Mouse (Mus musculus): ENCODE data around the gene Noxred1.
A peak's percentile ranks its signal among the peaks of the same experiment; 100 is the strongest.
"Not testable (repeated sequence)": the region's sequence is repeated elsewhere in the genome, so short reads cannot be mapped to it uniquely, and the experiment has no call there.

Gene Noxred1

GRCm38 (mm10) chr12:87238632-87239031 lies at the start of gene Noxred1:
Gene Noxred1, minus strand, starts transcription at chr12:87238732.
- DNase-seq (ENCODE audit: low spot score in 2 of 2): no peak

- no peak for DNase-seq (ENCODE audit: low spot score in 2 of 2)
These were observed 46.2 kb upstream of the Noxred1 start for GRCm38 (mm10) chr12:87284726-87285125.

GRCm38 (mm10) chr12:87284268-87284667 lies 45.7 kb upstream of the Noxred1 start:
- DNase-seq (ENCODE audit: low spot score in 2 of 2): no peak

- DNase-seq (ENCODE audit: low spot score in 2 of 2): no peak
These were observed 45.2 kb upstream of the Noxred1 start for GRCm38 (mm10) chr12:87283706-87284105.

- DNase-seq (ENCODE audit: low spot score in 2 of 2): no peak
These were observed 44.2 kb upstream of the Noxred1 start for GRCm38 (mm10) chr12:87282743-87283142.

- DNase-seq (ENCODE audit: low spot score in 2 of 2): no peak
These were observed 43.2 kb upstream of the Noxred1 start for GRCm38 (mm10) chr12:87281766-87282165.

GRCm38 (mm10) chr12:87279879-87280278 lies 41.3 kb upstream of the Noxred1 start:
- no peak for DNase-seq (ENCODE audit: low spot score in 2 of 2)

GRCm38 (mm10) chr12:87279350-87279749 lies 40.8 kb upstream of the Noxred1 start:
- DNase-seq (ENCODE audit: low spot score in 2 of 2): no peak

GRCm38 (mm10) chr12:87278118-87278730 lies 39.7 kb upstream of the Noxred1 start:
- no peak for DNase-seq (ENCODE audit: low spot score in 2 of 2)

DNA sequence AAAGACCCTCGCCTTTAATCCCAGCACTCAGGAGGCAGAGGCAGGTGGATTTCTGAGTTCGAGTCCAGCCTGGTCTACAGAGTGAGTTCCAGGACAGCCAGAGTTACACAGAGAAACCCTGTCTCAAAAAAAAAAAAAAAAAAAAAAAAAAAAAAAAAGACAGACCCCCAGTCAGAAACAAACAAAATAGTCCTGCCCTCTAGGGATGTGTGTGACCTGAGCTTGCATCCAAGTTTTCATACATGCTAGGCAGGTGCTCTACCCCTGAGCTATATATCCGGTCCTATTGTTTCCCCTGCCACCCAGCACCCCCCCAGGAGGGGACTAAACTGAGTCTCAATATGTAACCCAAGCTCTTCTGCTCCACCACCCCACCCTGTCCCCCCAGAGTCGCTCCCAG lies 38.7 kb upstream of the Noxred1 start:
- not testable (repeated sequence) for DNase-seq (ENCODE audit: low spot score in 2 of 2)

DNA sequence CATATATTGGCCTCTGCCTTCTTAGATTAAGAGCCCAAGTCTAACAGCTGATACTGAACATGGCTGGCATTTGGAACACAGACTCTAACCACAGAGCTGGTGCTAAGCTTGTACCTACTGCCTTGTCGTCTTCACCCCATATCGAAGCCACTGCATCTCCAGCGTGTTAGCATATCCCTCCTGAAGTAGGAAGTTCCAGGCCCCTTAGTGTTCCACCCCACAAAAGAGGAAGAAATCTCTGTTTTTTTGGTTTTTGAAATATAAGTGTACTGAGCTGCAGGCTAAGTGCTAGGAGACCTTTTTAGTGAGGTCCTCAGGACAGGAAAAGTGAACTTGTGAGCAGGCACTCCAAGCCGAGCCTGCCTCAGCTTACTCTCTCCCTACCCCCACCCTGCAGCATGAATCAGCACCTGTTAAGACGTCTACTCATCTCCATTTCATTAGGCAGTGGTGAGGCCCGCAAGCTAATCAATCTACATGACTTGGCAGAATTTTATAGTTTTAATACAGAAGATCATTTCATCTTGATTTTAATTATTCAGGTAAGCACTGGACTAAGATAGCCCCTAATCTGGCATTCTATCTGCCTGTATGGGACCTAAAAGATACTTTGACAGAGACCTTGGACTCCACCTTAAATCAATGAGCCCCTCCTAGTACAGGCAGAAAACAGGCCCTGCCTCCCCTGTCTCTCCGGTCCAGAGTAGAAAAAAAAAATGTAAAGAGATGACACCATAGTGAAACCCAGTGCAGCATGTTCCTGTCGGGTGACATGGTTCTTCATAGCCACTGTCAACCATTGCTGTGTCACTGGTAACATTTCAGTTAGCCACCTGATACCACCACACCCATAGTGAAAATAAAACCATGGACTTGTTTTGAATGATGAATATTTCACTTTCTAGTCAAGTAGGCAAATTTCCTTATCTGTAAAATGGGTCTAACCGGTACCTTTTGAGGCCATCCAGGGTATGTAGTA lies 36.6 kb upstream of the Noxred1 start:
- no peak for DNase-seq (ENCODE audit: low spot score in 2 of 2)

DNA sequence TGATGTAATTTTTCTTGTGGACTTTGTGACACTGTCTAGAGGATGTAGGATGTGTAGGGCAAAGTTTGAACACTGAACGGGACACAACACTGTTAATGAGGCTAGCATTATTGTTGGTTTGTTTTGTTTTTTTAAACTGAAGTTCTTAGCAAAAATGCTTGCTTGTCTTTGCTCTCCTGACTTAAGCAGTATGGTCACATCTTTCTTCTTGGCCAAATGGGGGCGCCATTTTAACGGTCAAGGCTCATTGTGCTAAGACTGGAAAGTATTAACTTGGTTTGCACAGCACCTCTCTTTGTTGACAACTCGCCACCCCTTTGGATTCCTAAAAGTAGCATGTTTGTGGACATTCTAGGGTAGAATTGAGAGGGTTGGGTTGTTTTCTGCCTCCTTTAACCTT lies 29.1 kb upstream of the Noxred1 start:
- no peak for DNase-seq (ENCODE audit: low spot score in 2 of 2)

GRCm38 (mm10) chr12:87266827-87267603 lies 28.5 kb upstream of the Noxred1 start:
- DNase-seq (ENCODE audit: low spot score in 2 of 2): peak; percentile 24 to 43

GRCm38 (mm10) chr12:87266108-87266826 lies 27.7 kb upstream of the Noxred1 start, which contains the start of the genes Vipas39 and Ahsa1:
Gene Vipas39, minus strand, starts transcription at chr12:87266256.
Gene Ahsa1, plus strand, starts transcription at chr12:87266479.
- DNase-seq (ENCODE audit: low spot score in 2 of 2): peak; percentile 88 to 91

GRCm38 (mm10) chr12:87265444-87265843 lies 26.9 kb upstream of the Noxred1 start:
- DNase-seq (ENCODE audit: low spot score in 2 of 2): no peak

GRCm38 (mm10) chr12:87260562-87260961 lies 22.0 kb upstream of the Noxred1 start:
- DNase-seq (ENCODE audit: low spot score in 2 of 2): no peak

- no peak for DNase-seq (ENCODE audit: low spot score in 2 of 2)
These were observed 18.1 kb upstream of the Noxred1 start for GRCm38 (mm10) chr12:87256629-87257028.

DNA sequence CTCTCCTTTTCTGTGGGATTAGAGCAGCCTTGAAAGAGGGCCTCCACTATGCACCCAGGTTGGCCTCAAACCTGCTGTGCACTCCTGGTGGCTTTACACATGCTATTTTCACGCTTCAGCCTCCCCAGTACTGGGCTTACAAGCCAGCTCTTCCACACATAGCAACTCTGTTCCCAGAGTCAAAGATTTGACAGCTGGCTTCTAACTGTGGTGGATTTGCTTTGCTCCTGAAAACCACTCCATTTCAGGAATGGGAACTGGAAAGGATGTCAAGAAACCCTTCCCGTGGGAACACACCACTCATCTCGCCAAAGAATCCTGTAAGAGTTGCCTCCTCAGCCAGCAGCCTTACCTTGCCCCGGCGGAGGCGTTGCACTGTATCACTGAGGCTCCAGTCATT lies 15.3 kb upstream of the Noxred1 start:
- no peak for DNase-seq (ENCODE audit: low spot score in 2 of 2)

GRCm38 (mm10) chr12:87250161-87250560 lies 11.6 kb upstream of the Noxred1 start:
- DNase-seq (ENCODE audit: low spot score in 2 of 2): no peak

- no peak for DNase-seq (ENCODE audit: low spot score in 2 of 2)
These were observed 1.5 kb downstream of the Noxred1 start for GRCm38 (mm10) chr12:87236882-87237483.

DNA sequence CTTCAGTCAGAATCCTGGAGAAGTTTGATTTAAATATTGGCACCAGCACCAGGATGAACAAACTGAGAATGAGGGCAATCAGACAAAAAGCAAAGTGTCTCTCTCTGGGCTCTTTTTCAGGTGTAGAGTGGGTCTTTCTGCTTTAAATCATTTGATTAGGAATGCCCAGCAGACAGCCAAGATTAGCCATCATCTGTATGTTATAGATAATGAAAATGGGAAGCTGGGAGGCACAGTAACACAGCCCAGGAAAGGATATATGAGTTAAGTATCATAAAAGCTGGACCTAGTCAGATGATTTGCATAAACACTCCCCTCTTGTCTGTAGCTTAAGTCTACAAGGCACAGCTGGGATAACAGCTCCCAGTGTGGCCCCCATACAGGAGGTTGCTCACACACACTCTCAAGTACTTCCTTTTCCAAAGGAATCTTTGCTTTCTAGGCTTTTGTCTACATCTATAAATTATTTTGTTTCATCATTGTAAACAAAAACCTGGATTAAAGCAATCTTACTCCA lies 8.1 kb downstream of the Noxred1 start:
- DNase-seq (ENCODE audit: low spot score in 2 of 2): no peak

Measured in frontal cortex, postnatal 14 days (tissue).